Mouse (Mus musculus) embryonic fibroblast, embryonic 13.5 days (primary cell): ENCODE measurements at regions not wholly inside any gene's neighbourhood (a gene's known extent, or its start where the extent isn't known, plus 50 kb on each side); places are given as distances from the start of the nearest gene placed in this dataset.

Experiments
- H3K27ac ChIP-seq: 2 replicates; pipeline ENCODE4 v1.5.1; 2012; ENCODE audit warnings: low read length, control low read depth, inconsistent platforms; ENCODE audit not compliant: insufficient read depth
- H3K4me1 ChIP-seq: 2 replicates; pipeline ENCODE4 v1.6.1; 2011; ENCODE audit warnings: low read length; ENCODE audit not compliant: control insufficient read depth, insufficient read depth
- H3K4me3 ChIP-seq: 2 replicates; pipeline ENCODE4 v1.5.1; 2011; ENCODE audit warnings: mild to moderate bottlenecking, control low read depth, low read length; ENCODE audit not compliant: insufficient read depth
- CTCF ChIP-seq: IDR thresholded peaks from 2 replicates; pipeline ENCODE4 v1.5.1; 2011; ENCODE audit warnings: mild to moderate bottlenecking, control low read depth, low read length, moderate library complexity, borderline replicate concordance; ENCODE audit not compliant: insufficient read depth
- POLR2A ChIP-seq: IDR thresholded peaks from 2 replicates; pipeline ENCODE4 v1.6.1; 2011; ENCODE audit warnings: low read depth, mild to moderate bottlenecking, control low read depth, low read length, moderate library complexity

GRCm38 (mm10) chr16:77300572-77301213, 287.2 kb downstream of the Usp25 start:
- H3K27ac ChIP-seq, result no peak overlapping the region
- TF ChIP-seq CTCF (no peak), POLR2A (no peak)
- H3K4me1 ChIP-seq, result no peaks in the 10 kb centered on the region; the same call in 1 of the 2 replicates
- no peak overlapping the region for H3K4me3 ChIP-seq

GRCm38 (mm10) chr16:77295574-77296355, 282.3 kb downstream of the Usp25 start:
- Histone ChIP-seq H3K27ac (no peak overlapping the region), H3K4me1 (no peaks in the 10 kb centered on the region), H3K4me3 (no peak overlapping the region)
- TF ChIP-seq CTCF (no peak), POLR2A (no peak)

GRCm38 (mm10) chr16:77292317-77292771, 278.8 kb downstream of the Usp25 start:
- Histone ChIP-seq H3K4me3 (no peak overlapping the region), H3K4me1 (no peaks in the 10 kb centered on the region), H3K27ac (no peak overlapping the region)
- no peak for TF ChIP-seq POLR2A
- no peak for TF ChIP-seq CTCF

GRCm38 (mm10) chr16:77291723-77292316, 278.3 kb downstream of the Usp25 start:
- H3K4me3 ChIP-seq, result no peak overlapping the region
- H3K27ac ChIP-seq, result no peak overlapping the region
- TF ChIP-seq POLR2A (no peak), CTCF (no peak)
- H3K4me1 ChIP-seq, result no peaks in the 10 kb centered on the region

- Histone ChIP-seq H3K4me3 (no peak overlapping the region), H3K27ac (no peak overlapping the region), H3K4me1 (no peaks in the 10 kb centered on the region)
- TF ChIP-seq POLR2A (no peak), CTCF (no peak)
Measured at GRCm38 (mm10) chr16:77284205-77284604, 270.7 kb downstream of the Usp25 start.

- H3K27ac ChIP-seq, result no peak overlapping the region
- no peaks in the 10 kb centered on the region for H3K4me1 ChIP-seq
- H3K4me3 ChIP-seq, result no peak overlapping the region
- TF ChIP-seq CTCF (no peak), POLR2A (no peak)
Measured at GRCm38 (mm10) chr16:77279916-77280315, 266.4 kb downstream of the Usp25 start.

- H3K27ac ChIP-seq, result no peak overlapping the region
- no peaks in the 10 kb centered on the region for H3K4me1 ChIP-seq
- no peak for TF ChIP-seq CTCF
- no peak for TF ChIP-seq POLR2A
- H3K4me3 ChIP-seq, result no peak overlapping the region
Measured at GRCm38 (mm10) chr16:77279495-77279894, 266.0 kb downstream of the Usp25 start.

- H3K27ac ChIP-seq, result no peak overlapping the region
- no peak for TF ChIP-seq POLR2A
- no peak overlapping the region for H3K4me3 ChIP-seq
- H3K4me1 ChIP-seq, result no peaks in the 10 kb centered on the region
Measured at GRCm38 (mm10) chr16:77273306-77273705, 259.8 kb downstream of the Usp25 start.

- TF ChIP-seq POLR2A (no peak), CTCF (no peak)
- no peaks in the 10 kb centered on the region for H3K4me1 ChIP-seq
- no peak overlapping the region for H3K27ac ChIP-seq
- H3K4me3 ChIP-seq, result no peak overlapping the region
Measured at GRCm38 (mm10) chr16:77268926-77269325, 255.4 kb downstream of the Usp25 start.

GRCm38 (mm10) chr16:77267679-77268078, 254.2 kb downstream of the Usp25 start:
- Histone ChIP-seq H3K4me3 (no peak overlapping the region), H3K4me1 (no peaks in the 10 kb centered on the region), H3K27ac (no peak overlapping the region)
- TF ChIP-seq CTCF (no peak), POLR2A (no peak)
